Mouse (Mus musculus) left cerebral cortex, adult 9 months (tissue): ENCODE measurements at regions not wholly inside any gene's neighbourhood (a gene's known extent, or its start where the extent isn't known, plus 50 kb on each side); places are given as distances from the start of the nearest gene placed in this dataset.

Experiments
- DNase-seq, 2 experiments: peaks; one replicate each; pipeline ENCODE4 v3.0.0; 2022; ENCODE audit warnings: low spot score in 2 of 2

DNA sequence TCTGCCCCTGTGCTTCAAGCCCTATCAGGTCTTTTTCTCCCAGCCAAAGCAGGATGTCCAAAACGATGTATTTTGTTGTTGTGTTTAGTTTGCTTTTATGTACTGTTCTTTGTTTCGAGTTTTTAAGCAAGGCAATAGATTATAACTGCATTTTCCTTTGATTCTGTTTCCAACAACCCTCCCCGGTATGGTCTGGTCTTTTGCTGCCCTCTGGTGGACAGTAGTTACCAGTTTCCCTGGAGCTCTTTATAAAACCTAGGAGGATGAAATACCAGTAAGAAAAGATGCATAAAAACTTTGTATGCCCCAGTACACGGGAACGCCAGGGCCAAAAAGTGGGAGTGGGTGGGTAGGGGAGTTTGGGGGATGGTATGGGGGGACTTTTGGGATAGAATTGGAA is 73.9 kb upstream of the Itm2a start:
- DNase-seq: peak in 1 of 2 experiments; percentile 15

DNA sequence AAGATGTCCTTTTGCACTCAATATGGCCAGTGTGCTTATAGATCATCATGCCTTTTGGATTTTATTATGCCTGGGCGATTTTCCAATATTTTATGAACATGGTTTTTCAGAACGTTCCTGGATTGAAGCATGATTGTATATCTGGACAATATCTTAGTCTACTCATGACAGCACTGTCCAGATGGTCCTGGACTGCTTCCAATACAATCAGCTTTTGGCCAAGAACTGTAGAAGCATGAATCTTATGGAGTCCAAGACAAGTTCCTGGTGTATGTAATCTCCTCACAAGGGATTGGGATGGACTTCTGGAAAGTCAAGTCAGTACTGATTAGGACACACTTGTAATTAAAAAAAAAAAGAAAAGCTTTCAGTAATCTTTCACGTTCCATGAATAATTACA is 66.1 kb upstream of the Itm2a start:
- no peak for DNase-seq
